Mouse (Mus musculus): ENCODE data around the gene Ampd2. TPM values are rescaled to one million over a fixed set of nuclear protein-coding genes. Genes with fewer than 3 reads are reported as not detected.

Gene Ampd2
- polyA plus RNA-seq, 1 experiment from 2014 or later, result 66.9 TPM

GRCm38 (mm10) chr3:108094976-108095760, 8.7 kb upstream of the Ampd2 start:
- H3K4me1 ChIP-seq, result no peaks in the 10 kb centered on the region
- H3K27me3 ChIP-seq (replicated peaks), result no peaks in the 10 kb centered on the region
- no peak overlapping the region for H3K4me3 ChIP-seq (replicated peaks)
- H3K9ac ChIP-seq (replicated peaks), result no peak overlapping the region
- H3K27ac ChIP-seq (replicated peaks), result no peak overlapping the region
- 93% methylated on average over 12 of the region's 12 CpGs for WGBS
- ATAC-seq (ENCODE audit: low FRiP score), result no peak
- no peak overlapping the region for H3K4me2 ChIP-seq
- no peaks in the 10 kb centered on the region for H3K9me3 ChIP-seq (replicated peaks)
- H3K36me3 ChIP-seq, result no peaks in the 10 kb centered on the region

GRCm38 (mm10) chr3:108094146-108094545, 7.7 kb upstream of the Ampd2 start:
- 85% methylated on average over 1 of the region's 1 CpGs for WGBS
- Histone ChIP-seq H3K9ac (replicated peaks) (no peak overlapping the region), H3K4me1 (no peaks in the 10 kb centered on the region), H3K4me2 (no peak overlapping the region), H3K4me3 (replicated peaks) (no peak overlapping the region), H3K27ac (replicated peaks) (no peak overlapping the region), H3K9me3 (replicated peaks) (no peaks in the 10 kb centered on the region), H3K36me3 (no peaks in the 10 kb centered on the region), H3K27me3 (replicated peaks) (no peaks in the 10 kb centered on the region)
- ATAC-seq (ENCODE audit: low FRiP score), result no peak

- Histone ChIP-seq H3K9ac (replicated peaks) (no peak overlapping the region), H3K27me3 (replicated peaks) (no peaks in the 10 kb centered on the region), H3K4me3 (replicated peaks) (no peak overlapping the region), H3K9me3 (replicated peaks) (no peaks in the 10 kb centered on the region), H3K4me1 (no peaks in the 10 kb centered on the region), H3K4me2 (no peak overlapping the region), H3K27ac (replicated peaks) (no peak overlapping the region), H3K36me3 (no peaks in the 10 kb centered on the region)
- WGBS, result 72% methylated on average over 6 of the region's 6 CpGs
- no peak for ATAC-seq (ENCODE audit: low FRiP score)
Observed at GRCm38 (mm10) chr3:108093306-108093705, 6.9 kb upstream of the Ampd2 start.

GRCm38 (mm10) chr3:108092536-108093115, 6.2 kb upstream of the Ampd2 start, which contains the start of gene Gnat2:
Gene Gnat2 (plus strand): TSS chr3:108092789.
- H3K27ac ChIP-seq (replicated peaks), result no peak within 1 kb of the TSS
- 86% methylated on average over 15 of the region's 15 CpGs for WGBS
- H3K4me3 ChIP-seq (replicated peaks), result no peak within 1 kb of the TSS
- H3K36me3 ChIP-seq, result no peaks in the 10 kb centered on the region
- no peaks in the 10 kb centered on the region for H3K27me3 ChIP-seq (replicated peaks)
- ATAC-seq (ENCODE audit: low FRiP score), result no peak
- no peak within 1 kb of the TSS for H3K4me2 ChIP-seq
- no peak within 1 kb of the TSS for H3K9ac ChIP-seq (replicated peaks)
- H3K9me3 ChIP-seq (replicated peaks), result no peaks in the 10 kb centered on the region
- no peaks in the 10 kb centered on the region for H3K4me1 ChIP-seq

- Histone ChIP-seq H3K9me3 (replicated peaks) (no peaks in the 10 kb centered on the region), H3K9ac (replicated peaks) (no peak overlapping the region), H3K4me3 (replicated peaks) (no peak overlapping the region), H3K4me1 (no peaks in the 10 kb centered on the region; the same call in 1 of the 2 replicates), H3K4me2 (no peak overlapping the region), H3K27ac (replicated peaks) (no peak overlapping the region), H3K27me3 (replicated peaks) (no peaks in the 10 kb centered on the region), H3K36me3 (no peaks in the 10 kb centered on the region)
- WGBS, result 82% methylated on average over 6 of the region's 6 CpGs
- ATAC-seq (ENCODE audit: low FRiP score), result no peak
Observed at GRCm38 (mm10) chr3:108092030-108092429, 5.6 kb upstream of the Ampd2 start.

- ATAC-seq (ENCODE audit: low FRiP score), result no peak
- no peak overlapping the region for H3K4me2 ChIP-seq
- H3K9me3 ChIP-seq (replicated peaks), result no peaks in the 10 kb centered on the region
- H3K36me3 ChIP-seq, result no peaks in the 10 kb centered on the region
- no peaks in the 10 kb centered on the region for H3K27me3 ChIP-seq (replicated peaks)
- 92% methylated on average over 2 of the region's 2 CpGs for WGBS
- H3K4me3 ChIP-seq (replicated peaks), result no peak overlapping the region
- no peak overlapping the region for H3K27ac ChIP-seq (replicated peaks)
- H3K9ac ChIP-seq (replicated peaks), result no peak overlapping the region
- H3K4me1 ChIP-seq, result peaks cover 14% of the 10 kb centered on the region
Observed at GRCm38 (mm10) chr3:108090561-108090960, 4.1 kb upstream of the Ampd2 start.

GRCm38 (mm10) chr3:108089916-108090315, 3.5 kb upstream of the Ampd2 start:
- no peak overlapping the region for H3K9ac ChIP-seq (replicated peaks)
- no peak overlapping the region for H3K4me2 ChIP-seq
- no peak overlapping the region for H3K4me3 ChIP-seq (replicated peaks)
- WGBS, result 37% methylated on average over 2 of the region's 2 CpGs
- peaks cover 19% of the 10 kb centered on the region for H3K4me1 ChIP-seq
- H3K9me3 ChIP-seq (replicated peaks), result no peaks in the 10 kb centered on the region
- no peaks in the 10 kb centered on the region for H3K36me3 ChIP-seq
- no peak for ATAC-seq (ENCODE audit: low FRiP score)
- H3K27ac ChIP-seq (replicated peaks), result no peak overlapping the region
- H3K27me3 ChIP-seq (replicated peaks), result no peaks in the 10 kb centered on the region

GRCm38 (mm10) chr3:108088842-108089380, 2.5 kb upstream of the Ampd2 start:
- H3K4me1 ChIP-seq, result peaks cover 29% of the 10 kb centered on the region
- no peak overlapping the region for H3K4me3 ChIP-seq (replicated peaks)
- H3K36me3 ChIP-seq, result no peaks in the 10 kb centered on the region
- no peaks in the 10 kb centered on the region for H3K27me3 ChIP-seq (replicated peaks)
- ATAC-seq (ENCODE audit: low FRiP score), result no peak
- no peak overlapping the region for H3K9ac ChIP-seq (replicated peaks)
- no peaks in the 10 kb centered on the region for H3K9me3 ChIP-seq (replicated peaks)
- WGBS, result 50% methylated on average over 5 of the region's 5 CpGs
- H3K4me2 ChIP-seq, result no peak overlapping the region
- no peak overlapping the region for H3K27ac ChIP-seq (replicated peaks)

GRCm38 (mm10) chr3:108087329-108087728, 878 bp upstream of the Ampd2 start:
- no peaks in the 10 kb centered on the region for H3K9me3 ChIP-seq (replicated peaks)
- 93% methylated on average over 3 of the region's 3 CpGs for WGBS
- no peaks in the 10 kb centered on the region for H3K36me3 ChIP-seq
- ATAC-seq (ENCODE audit: low FRiP score), result no peak
- no peaks in the 10 kb centered on the region for H3K27me3 ChIP-seq (replicated peaks)
- H3K4me2 ChIP-seq, result no peak overlapping the region
- H3K27ac ChIP-seq (replicated peaks), result no peak overlapping the region
- no peak overlapping the region for H3K9ac ChIP-seq (replicated peaks)
- no peak overlapping the region for H3K4me3 ChIP-seq (replicated peaks)
- H3K4me1 ChIP-seq, result peaks cover 44% of the 10 kb centered on the region

- no peaks in the 10 kb centered on the region for H3K9me3 ChIP-seq (replicated peaks)
- no peaks in the 10 kb centered on the region for H3K27me3 ChIP-seq (replicated peaks)
- H3K27ac ChIP-seq (replicated peaks), result peak overlapping the region; percentile 83
- ATAC-seq (ENCODE audit: low FRiP score), result peak; percentile 56
- WGBS, result under 1% methylated on average over 31 of the region's 31 CpGs
- H3K4me2 ChIP-seq, result peak overlapping the region; percentile 100
- peak overlapping the region; percentile 70 for H3K9ac ChIP-seq (replicated peaks)
- H3K4me3 ChIP-seq (replicated peaks), result peak overlapping the region; percentile 56
- peaks cover under 1% of the 10 kb centered on the region; the same call in 1 of the 2 replicates for H3K36me3 ChIP-seq
- H3K4me1 ChIP-seq, result peaks cover 53% of the 10 kb centered on the region
Observed at GRCm38 (mm10) chr3:108085721-108086469, 556 bp downstream of the Ampd2 start.

GRCm38 (mm10) chr3:108085281-108085720, 1.1 kb downstream of the Ampd2 start:
- peak; percentile 89 for ATAC-seq (ENCODE audit: low FRiP score)
- H3K36me3 ChIP-seq, result peaks cover 7% of the 10 kb centered on the region; the same call in 1 of the 2 replicates
- peak overlapping the region; percentile 100 for H3K4me2 ChIP-seq
- under 1% methylated on average over 14 of the region's 14 CpGs for WGBS
- H3K9me3 ChIP-seq (replicated peaks), result no peaks in the 10 kb centered on the region
- H3K4me3 ChIP-seq (replicated peaks), result peak overlapping the region; percentile 56
- no peaks in the 10 kb centered on the region for H3K27me3 ChIP-seq (replicated peaks)
- H3K4me1 ChIP-seq, result peaks cover 53% of the 10 kb centered on the region
- peak overlapping the region; percentile 83 for H3K27ac ChIP-seq (replicated peaks)
- peak overlapping the region; percentile 70 for H3K9ac ChIP-seq (replicated peaks)

Measured in neural tube, embryonic 15.5 days (tissue).